Mouse (Mus musculus) urinary bladder, postnatal 0 days (tissue): ENCODE data around the gene Ash1l. TPM values are rescaled to one million over a fixed set of nuclear protein-coding genes. Genes with fewer than 3 reads are reported as not detected.

Experiments used
- polyA plus RNA-seq: library from polyadenylated mRNA; unstranded; fragments of >200 nt; fragmentation: Nextera tagmentation; extraction: Ambion mirVana; gene quantifications from 2 replicates; pipeline ENCODE4 v1.2.1, GENCODE M21; 2015

Ash1l gene
- 10.8 and 13.0 TPM in 2 replicates for polyA plus RNA-seq

DNA sequence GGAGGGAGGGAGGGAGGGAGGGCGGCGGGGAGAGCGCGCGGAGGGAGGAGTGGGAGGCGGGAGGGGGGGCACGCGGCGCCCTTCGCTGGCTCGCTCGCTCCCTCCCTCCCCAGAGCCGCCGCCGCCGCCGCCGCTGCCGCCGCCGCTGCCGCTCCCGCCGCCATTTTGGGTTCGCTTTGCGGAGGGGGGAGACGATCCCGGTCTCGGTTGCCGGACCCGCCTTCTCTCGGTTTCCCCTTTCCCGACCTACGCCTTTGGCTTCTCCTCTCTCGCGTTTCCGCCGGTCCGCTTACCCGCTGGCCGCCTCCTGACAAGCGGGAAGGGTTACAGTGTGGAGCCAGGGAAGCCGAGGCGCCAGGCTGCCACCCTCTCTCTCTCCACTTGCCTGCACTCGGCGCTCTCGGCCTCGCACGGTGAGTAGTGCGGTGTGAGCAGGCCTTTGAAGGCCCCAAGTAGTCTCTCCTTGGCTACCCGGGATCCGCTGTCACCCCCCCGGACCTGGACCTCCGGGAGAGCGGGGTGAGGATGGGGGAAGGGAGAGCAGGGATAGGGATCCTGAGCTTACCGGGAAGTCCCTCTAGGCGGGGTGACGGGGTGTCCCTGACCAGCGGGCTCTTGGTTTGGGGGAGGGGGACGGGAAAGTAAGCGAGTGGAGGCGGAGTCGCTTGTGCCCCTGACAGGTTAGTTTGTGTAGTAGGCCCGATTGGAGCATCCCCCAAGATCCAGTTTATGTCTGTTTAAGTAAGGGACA, at the start of gene Ash1l, which contains the start of gene Dap3:
Gene Ash1l, plus strand, starts transcription at position 47 of the 751 bp plus-strand sequence.
Gene Dap3, minus strand, starts transcription at position 606 of the 751 bp plus-strand sequence.

DNA sequence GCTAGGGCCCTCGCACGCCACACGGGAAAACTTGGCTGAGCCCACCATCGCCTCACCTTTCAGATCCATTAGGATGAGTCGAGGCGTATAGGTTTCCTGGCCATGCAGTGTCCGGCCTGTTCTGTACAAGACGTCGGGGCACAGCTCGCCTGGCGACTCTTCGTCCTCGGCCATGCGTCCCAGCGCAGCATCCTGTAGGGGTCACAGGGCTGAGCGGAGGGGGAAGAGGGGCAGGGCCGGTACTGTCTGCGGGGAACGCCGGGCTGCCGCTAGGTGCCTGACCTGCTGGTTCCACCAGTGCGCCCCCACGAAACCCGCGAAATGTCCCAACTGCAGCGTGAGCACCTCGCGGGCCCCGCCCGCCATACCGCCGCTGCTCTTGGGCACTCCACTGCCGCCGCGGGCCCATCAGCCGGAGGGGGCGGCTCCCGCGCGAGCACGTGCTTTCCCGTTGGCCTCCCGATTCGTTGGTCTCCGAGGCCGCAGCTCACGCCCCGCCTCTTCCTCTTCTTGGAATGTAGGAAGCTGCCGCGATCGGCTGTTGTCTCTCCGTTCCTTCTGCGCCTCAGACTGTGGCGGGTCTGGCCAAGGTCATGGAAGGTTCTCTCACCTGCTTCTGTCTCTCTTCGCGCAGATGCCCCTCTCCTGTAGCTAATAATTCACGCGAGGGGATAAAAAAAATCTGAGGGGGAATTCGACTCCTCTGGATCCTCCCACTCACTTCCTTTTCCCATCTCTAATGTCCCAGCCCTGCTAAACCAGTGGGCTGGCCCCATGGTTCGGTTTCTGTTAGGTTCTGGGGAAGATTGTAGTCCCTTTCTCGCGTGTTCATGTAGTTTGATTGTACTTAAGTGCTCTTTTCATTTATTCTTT, 36.7 kb upstream of the Ash1l start, which contains the start of gene Msto1:
Gene Msto1, minus strand, starts transcription at position 489 of the 873 bp plus-strand sequence.

DNA sequence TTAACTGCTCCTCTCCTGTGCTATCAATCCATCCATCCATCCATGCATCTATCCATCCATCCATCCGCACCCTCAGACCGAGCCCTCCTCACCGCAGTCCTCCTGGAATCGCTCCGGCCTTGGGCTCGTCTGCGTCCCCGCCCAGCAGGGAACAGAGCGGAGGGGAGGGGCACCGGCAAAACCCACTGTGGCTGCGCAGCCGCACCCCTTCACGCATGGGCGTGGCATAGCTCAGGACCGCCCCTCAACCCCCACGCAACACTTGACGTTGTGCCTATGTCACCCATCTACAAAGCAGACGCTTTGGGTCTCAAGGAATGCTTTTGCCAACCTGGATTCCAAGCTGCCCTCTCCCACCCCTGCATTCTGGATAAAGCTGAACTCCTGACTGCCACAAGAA, 142.8 kb downstream of the Ash1l start, which contains the start of gene Rusc1:
Gene Rusc1, minus strand, starts transcription at position 137 of the 400 bp plus-strand sequence.

DNA sequence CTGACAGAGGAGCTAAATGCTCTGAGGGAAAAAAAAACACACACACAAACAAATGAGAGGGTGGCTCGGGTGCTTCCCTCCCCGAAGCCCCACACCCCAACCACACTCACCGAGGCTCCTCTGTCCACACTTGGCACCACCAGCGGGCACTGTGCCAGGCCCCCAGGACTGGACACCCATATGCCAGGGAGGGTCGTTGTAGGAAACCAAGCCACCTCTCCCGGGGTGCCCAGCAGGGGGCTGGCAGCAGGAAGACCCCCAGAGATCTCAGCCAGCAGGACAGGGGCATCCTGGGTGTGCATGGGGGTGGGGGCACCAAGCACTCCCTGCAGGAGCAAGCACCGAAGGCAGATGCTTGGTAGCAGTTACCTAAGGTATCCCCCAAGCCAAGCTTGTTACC, 150.4 kb downstream of the Ash1l start, which contains the start of gene Gm43738:
Gene Gm43738, minus strand, starts transcription at position 289 of the 400 bp plus-strand sequence.

DNA sequence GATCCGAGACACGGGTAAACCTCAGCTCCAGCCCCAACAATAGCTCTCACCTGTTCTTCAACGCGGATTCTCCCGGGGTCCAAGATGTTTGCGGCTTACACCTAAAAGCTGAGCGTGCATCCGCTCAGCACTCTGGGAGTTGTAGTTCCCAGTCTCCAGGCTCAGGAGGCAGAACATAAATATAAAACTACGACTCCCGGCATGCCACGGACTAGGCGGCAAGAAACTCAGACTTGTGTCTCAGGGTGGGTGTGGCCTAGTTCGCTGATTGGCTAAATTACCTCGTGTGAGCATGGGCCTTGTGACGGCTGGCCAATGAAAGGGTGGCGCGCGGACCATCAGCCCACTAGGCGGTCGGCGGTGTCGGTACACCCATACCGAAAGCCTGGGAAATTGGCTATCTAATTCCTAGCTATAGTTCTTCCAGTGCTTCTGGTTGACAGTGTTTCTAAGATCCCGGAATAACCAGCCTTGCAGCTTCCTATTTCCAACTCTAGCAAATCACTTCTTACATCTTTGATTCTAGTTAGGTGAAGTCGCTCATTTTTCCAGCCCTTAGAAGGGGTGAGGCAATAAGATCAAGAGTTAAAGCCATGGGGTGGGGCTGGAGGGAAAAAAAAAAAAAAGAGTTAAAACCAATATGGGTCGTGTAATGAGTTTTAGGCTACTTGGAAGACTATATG, 151.5 kb downstream of the Ash1l start, which contains the start of gene Fdps:
Gene Fdps, minus strand, starts transcription at position 148 of the 683 bp plus-strand sequence.

Other genes starting within 250 kb of the Ash1l start
- gene Rit1, start 233.8 kb upstream of the Ash1l start, polyA plus RNA-seq, result 71.1 and 85.1 TPM in 2 replicates
- 3.7 and 4.0 TPM in 2 replicates for gene Syt11, start 175.5 kb upstream of the Ash1l start, polyA plus RNA-seq
- 3.3 and 3.4 TPM in 2 replicates for gene Gon4l, start 115.4 kb upstream of the Ash1l start, polyA plus RNA-seq
- gene Msto1, start 36.6 kb upstream of the Ash1l start, polyA plus RNA-seq, result 34.3 and 35.2 TPM in 2 replicates
- gene Dap3, start 559 bp downstream of the Ash1l start, polyA plus RNA-seq, result 103 and 117 TPM in 2 replicates
- 11.3 and 11.4 TPM in 2 replicates for gene Rusc1, start 142.7 kb downstream of the Ash1l start, polyA plus RNA-seq
- not detected in 2 replicates for gene Gm43738, start 150.5 kb downstream of the Ash1l start, polyA plus RNA-seq
- gene Fdps, start 151.3 kb downstream of the Ash1l start, polyA plus RNA-seq, result 251 and 535 TPM in 2 replicates
- not detected in 2 replicates for gene Pklr, start 185.5 kb downstream of the Ash1l start, polyA plus RNA-seq
- 0.35 and 0.59 TPM in 2 replicates for gene Hcn3, start 209.6 kb downstream of the Ash1l start, polyA plus RNA-seq
- 10.9 and 11.8 TPM in 2 replicates for gene Clk2, start 214.2 kb downstream of the Ash1l start, polyA plus RNA-seq
- gene Scamp3, start 226.9 kb downstream of the Ash1l start, polyA plus RNA-seq, result 63.2 and 67.5 TPM in 2 replicates
- 16.3 and 16.7 TPM in 2 replicates for gene Fam189b, start 232.5 kb downstream of the Ash1l start, polyA plus RNA-seq